Mouse (Mus musculus): ENCODE measurements at regions not wholly inside any gene's neighbourhood (a gene's known extent, or its start where the extent isn't known, plus 50 kb on each side); places are given as distances from the start of the nearest gene placed in this dataset.

DNA sequence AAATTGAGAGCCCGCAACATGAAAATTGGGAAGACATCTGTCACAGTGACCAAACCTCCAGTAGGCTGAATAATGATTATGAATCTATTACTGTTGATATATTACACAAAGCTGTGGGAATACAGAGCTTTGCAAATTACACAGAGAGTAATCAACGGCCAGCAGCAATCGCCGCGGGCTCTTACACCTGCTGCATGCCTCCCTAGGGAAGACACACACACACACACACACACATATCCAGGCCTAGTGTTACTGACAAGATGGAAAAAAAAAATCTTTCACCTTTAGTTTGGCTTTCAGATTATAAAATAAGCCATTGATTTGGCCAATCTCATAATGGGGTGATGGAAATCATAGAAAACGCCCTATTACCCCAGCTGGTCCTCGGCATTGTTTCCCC, 327.4 kb downstream of the Btg1 start:
- no peak for ATAC-seq (ENCODE audit: poor library complexity, severe bottlenecking)

- ATAC-seq (ENCODE audit: poor library complexity, severe bottlenecking): no peak
Measured at GRCm38 (mm10) chr10:96947971-96948370, 331.2 kb downstream of the Btg1 start.

GRCm38 (mm10) chr10:96948871-96949270, 332.1 kb downstream of the Btg1 start:
- ATAC-seq (ENCODE audit: poor library complexity, severe bottlenecking): no peak

DNA sequence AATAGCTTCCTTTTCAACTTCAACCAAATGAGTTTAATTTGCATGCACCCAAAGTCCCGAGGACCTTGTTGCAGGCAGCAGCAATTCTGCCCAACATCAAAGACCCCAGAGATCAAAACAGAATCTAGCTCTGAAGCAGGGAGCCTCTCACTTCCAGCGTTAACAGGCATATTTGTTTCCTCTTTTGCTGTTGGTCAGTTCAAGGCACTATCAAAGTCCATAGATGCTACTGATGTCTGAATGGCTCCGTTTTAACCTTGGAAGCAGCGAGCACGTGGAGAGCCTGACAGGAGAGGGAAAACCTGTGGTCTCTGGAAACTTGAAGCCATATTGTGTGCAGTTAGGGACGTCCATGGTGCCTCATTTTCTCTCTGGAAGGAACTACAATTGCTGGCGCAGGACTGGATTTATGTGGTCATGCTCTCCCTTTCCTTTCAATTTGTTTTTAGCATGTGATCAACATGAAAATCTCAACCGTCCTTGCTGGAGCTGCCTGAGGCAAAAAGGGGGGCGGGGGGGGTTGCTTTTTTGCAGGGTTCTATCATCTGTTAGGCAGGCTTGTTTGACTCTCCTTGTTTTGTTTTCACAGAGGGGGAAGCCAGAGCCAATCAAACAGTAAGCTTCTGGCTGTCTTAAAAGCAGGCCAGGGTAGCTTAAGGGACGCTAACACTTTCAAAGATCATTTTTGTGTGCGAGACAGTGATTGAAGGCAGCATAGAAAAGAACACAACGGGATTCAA, 338.4 kb downstream of the Btg1 start:
- ATAC-seq (ENCODE audit: poor library complexity, severe bottlenecking): no peak

DNA sequence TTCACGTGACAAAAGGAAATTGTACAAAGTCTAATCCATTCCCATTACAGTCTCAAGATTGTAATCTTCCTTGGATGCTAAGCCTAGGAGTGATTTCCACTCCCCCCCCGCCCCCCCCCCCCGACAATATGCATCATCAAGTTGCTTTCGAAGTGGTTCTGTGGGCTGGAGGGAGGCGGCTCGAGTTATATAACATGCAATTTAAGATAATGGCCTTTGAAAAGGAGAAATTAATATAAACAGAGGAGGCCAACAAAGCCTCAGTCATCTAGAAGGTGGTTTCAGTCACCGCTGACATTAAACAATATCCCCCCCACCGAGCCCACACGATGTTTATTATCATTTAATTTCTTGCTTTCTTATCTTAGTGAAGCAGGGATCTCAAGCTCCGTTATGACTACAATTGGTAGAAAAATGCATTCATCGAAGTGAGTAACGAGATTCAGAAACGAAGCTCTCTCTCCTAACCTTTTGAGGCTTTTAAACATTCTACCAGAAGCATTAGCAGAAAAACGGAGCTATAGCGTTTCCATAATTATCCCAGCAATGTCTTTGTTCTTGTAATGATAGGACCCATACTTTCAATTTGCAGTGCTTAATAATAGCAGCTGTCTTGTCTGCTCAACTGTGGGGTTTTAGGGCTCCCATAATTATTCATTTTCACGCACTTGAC, 339.1 kb downstream of the Btg1 start:
- ATAC-seq (ENCODE audit: poor library complexity, severe bottlenecking): no peak

DNA sequence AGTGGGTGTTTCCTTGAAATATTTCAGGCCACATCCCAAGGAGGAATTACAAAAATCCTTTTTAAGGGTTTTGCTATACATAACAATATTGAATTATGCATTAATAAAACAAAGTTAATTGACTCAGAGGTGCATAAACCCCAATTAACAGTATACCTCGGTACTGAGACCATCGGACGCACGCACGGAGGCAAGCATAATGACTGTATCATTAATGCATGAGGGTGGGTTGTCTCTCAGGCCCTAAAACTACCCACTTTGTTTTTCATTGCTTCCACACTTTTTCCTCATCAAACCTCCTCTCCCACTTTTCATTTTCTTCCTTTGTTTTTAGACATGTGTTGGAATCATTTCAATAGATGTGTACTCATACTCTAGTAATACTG, 339.6 kb downstream of the Btg1 start:
- no peak for ATAC-seq (ENCODE audit: poor library complexity, severe bottlenecking)

- ATAC-seq (ENCODE audit: poor library complexity, severe bottlenecking): no peak
Measured at GRCm38 (mm10) chr10:96957019-96957418, 340.2 kb downstream of the Btg1 start.

DNA sequence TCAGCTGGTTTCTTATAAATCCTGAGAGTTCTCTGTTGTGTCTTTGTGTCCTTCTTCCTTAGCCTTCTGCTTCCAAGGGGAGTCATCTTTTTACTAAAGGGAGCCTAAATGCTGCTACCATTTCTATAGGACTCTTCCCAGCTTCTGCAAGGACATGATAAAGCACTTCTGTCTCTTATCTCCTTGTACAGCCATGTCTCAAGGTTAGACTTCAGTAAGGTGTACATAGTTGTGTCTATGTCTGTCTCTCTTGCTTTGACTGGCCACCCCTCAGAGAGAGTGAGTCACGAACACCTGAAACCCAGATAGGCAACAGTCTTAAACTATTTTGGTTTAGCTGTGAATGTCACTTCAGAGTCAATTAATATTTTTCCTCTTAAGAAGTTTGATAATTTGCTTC, 353.0 kb downstream of the Btg1 start:
- no peak for ATAC-seq (ENCODE audit: poor library complexity, severe bottlenecking)

DNA sequence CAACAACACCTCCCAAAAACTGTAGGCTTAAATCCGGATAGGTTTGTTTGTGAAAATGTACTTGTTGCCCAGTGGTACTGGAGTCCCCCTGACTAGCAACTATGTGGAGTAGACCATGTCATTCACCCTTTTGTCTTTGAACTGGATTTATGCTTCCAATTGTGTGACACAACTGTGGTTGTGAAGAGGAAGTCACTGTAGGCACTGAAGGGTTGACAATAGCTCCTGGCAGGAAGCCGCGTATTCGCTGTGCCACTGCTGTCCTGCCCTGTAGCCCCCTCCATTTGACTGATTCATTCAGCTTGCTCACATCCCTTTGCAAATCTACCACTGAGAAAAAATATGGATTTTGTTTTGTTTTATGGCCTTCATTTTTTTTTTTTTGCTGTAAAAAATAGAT, 353.9 kb downstream of the Btg1 start:
- ATAC-seq (ENCODE audit: poor library complexity, severe bottlenecking): no peak

DNA sequence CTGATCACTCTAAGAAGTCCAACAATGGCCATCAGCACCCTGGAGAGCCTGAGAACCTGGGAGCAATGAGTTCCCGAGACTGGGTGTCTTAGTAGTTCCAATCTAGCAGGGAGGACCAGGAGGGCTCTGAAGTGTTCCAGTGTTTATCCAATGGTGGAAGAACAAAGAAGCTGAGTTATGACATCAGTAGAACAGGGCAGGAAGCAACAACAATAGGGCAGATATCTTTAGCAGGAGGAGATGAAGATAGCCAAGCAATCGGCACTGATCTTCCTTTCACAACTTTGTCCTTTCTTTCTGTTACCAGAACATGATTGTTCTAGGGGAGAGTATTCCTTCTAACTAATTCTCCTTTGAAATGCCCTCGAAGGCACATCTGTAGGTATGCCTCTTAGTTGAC, 355.0 kb downstream of the Btg1 start:
- ATAC-seq (ENCODE audit: poor library complexity, severe bottlenecking): no peak

- ATAC-seq (ENCODE audit: poor library complexity, severe bottlenecking): no peak
Measured at GRCm38 (mm10) chr10:96974326-96974977, 357.6 kb downstream of the Btg1 start.

- no peak for ATAC-seq (ENCODE audit: poor library complexity, severe bottlenecking)
Measured at GRCm38 (mm10) chr10:96976691-96977090, 359.9 kb downstream of the Btg1 start.

GRCm38 (mm10) chr10:96980494-96980831, 363.7 kb downstream of the Btg1 start:
- ATAC-seq (ENCODE audit: poor library complexity, severe bottlenecking): no peak

GRCm38 (mm10) chr10:96980832-96981515, 364.2 kb downstream of the Btg1 start:
- no peak for ATAC-seq (ENCODE audit: poor library complexity, severe bottlenecking)

DNA sequence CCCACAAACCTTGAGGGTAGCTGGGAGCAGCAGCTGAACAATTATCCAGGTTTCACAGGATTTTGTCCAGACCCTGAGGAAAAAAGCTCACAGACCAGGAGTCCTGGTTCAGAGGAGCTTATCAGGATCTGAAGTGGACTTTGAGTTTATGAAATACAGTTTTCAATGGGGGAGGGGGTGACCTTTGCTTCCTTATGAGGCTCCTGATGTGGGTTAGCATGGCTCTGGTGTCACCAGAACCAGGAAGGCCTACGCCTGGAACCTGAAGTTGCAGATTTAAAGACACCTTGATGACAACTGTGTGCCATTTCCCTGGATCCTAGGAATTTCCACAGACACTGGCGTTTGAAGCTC, 364.7 kb downstream of the Btg1 start:
- no peak for ATAC-seq (ENCODE audit: poor library complexity, severe bottlenecking)

- ATAC-seq (ENCODE audit: poor library complexity, severe bottlenecking): no peak
Measured at GRCm38 (mm10) chr10:97000871-97001270, 384.1 kb downstream of the Btg1 start.

- ATAC-seq (ENCODE audit: poor library complexity, severe bottlenecking): no peak
Measured at GRCm38 (mm10) chr10:97008873-97009272, 392.1 kb downstream of the Btg1 start.

GRCm38 (mm10) chr10:97009859-97010258, 393.1 kb downstream of the Btg1 start:
- ATAC-seq (ENCODE audit: poor library complexity, severe bottlenecking): no peak

- no peak for ATAC-seq (ENCODE audit: poor library complexity, severe bottlenecking)
Measured at GRCm38 (mm10) chr10:97018641-97019040, 401.8 kb downstream of the Btg1 start.

GRCm38 (mm10) chr10:97028776-97029175, 412.0 kb downstream of the Btg1 start:
- no peak for ATAC-seq (ENCODE audit: poor library complexity, severe bottlenecking)

DNA sequence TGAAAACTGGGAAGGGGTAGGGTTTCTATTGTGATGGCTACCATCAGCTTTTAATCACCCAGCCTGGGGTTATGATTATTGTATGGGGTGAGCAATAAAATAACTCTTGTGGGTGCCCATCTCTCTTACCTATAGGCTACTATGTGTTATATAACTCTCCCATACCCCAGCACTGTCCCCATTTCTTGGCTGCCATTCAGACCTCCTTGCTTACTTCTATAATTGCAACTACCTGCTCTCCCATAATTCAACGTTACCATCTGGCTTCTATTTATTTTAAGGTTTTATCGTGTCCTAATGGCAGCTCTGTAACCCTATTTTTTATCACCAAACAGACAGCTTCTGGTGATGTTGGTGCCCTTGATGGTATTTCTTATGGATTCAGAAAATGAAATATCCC, 414.2 kb downstream of the Btg1 start:
- no peak for ATAC-seq (ENCODE audit: poor library complexity, severe bottlenecking)

- ATAC-seq (ENCODE audit: poor library complexity, severe bottlenecking): no peak
Measured at GRCm38 (mm10) chr10:97035371-97035786, 418.6 kb downstream of the Btg1 start.

Measured in megakaryocyte, adult 5-6 weeks (primary cell).